Mouse (Mus musculus): ENCODE measurements around the gene Rbm33.

DNA sequence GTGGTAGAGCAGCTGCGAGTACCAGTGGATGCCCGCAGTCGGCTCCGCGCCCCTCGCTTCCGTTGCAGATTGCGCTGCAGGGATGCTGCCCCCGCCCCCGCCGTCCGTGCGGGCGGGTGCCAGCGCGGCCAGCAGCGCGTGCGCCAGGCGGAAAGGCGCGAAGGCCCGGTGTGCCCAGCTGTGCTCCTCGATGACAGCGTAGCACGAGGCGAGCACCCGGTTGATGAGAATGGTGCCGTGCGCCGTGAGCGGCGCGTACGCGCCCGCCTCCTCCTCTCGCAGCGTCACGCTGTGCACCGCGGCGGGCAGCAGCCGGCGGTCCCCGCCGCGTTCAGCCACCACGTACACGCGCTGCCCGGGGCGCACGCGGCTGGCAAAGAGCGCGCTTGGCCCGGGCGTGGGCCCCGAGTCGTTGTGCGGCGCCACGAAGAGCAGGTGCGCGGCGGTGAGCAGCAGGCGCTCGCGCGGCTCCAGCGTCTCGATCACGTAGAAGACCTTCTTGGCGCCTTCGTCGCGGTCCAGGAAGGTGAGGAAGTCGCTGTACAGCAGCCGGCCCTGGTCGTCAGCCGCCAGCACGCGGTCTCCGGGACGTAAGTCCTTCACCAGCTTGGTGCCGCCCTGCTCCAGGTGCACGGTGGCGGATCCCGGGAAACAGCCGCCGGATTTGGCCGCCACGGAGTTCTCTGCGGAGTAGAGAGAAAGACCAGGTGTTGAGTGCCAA lies 141.2 kb downstream of the Rbm33 start:
- TF ChIP-seq CTCF (conservative IDR thresholded peaks at IDR 0.05; ENCODE audit: insufficient read depth, insufficient read length, low read depth, low read length) (no peak), POLR2A (IDR thresholded peaks at IDR 0.05; ENCODE audit: low read depth, low read length) (no peak)
